Mouse (Mus musculus): ENCODE measurements at regions not wholly inside any gene's neighbourhood (a gene's known extent, or its start where the extent isn't known, plus 50 kb on each side); places are given as distances from the start of the nearest gene placed in this dataset.
"Not testable (repeated sequence)": the region's sequence is repeated elsewhere in the genome, so short reads cannot be mapped to it uniquely, and the experiment has no call there.

- DNase-seq (ENCODE audit: low read depth) = peak; percentile 15
Observed at GRCm38 (mm10) chr10:19297669-19298068, 58.7 kb upstream of the Olig3 start.

GRCm38 (mm10) chr10:19295388-19296013, 60.8 kb upstream of the Olig3 start:
- DNase-seq (ENCODE audit: low read depth) = no peak

GRCm38 (mm10) chr10:19291474-19291873, 64.9 kb upstream of the Olig3 start:
- DNase-seq (ENCODE audit: low read depth) = no peak

GRCm38 (mm10) chr10:19291039-19291438, 65.3 kb upstream of the Olig3 start:
- not testable (repeated sequence) for DNase-seq (ENCODE audit: low read depth)

- no peak for DNase-seq (ENCODE audit: low read depth)
Observed at GRCm38 (mm10) chr10:19282166-19282565, 74.2 kb upstream of the Olig3 start.

GRCm38 (mm10) chr10:19281021-19281420, 75.3 kb upstream of the Olig3 start:
- DNase-seq (ENCODE audit: low read depth) = no peak

- no peak for DNase-seq (ENCODE audit: low read depth)
Observed at GRCm38 (mm10) chr10:19278189-19278842, 78.0 kb upstream of the Olig3 start.

GRCm38 (mm10) chr10:19277103-19277827, 79.1 kb upstream of the Olig3 start:
- DNase-seq (ENCODE audit: low read depth) = no peak

- no peak for DNase-seq (ENCODE audit: low read depth)
Observed at GRCm38 (mm10) chr10:19274985-19275384, 81.3 kb upstream of the Olig3 start.

- no peak for DNase-seq (ENCODE audit: low read depth)
Observed at GRCm38 (mm10) chr10:19269418-19269817, 86.9 kb upstream of the Olig3 start.

GRCm38 (mm10) chr10:19268051-19268450, 88.3 kb upstream of the Olig3 start:
- no peak for DNase-seq (ENCODE audit: low read depth)

- DNase-seq (ENCODE audit: low read depth) = peak; percentile 32
Observed at GRCm38 (mm10) chr10:19240102-19240759, 116.1 kb upstream of the Olig3 start.

- DNase-seq (ENCODE audit: low read depth) = no peak
Observed at GRCm38 (mm10) chr10:19216240-19216639, 140.1 kb upstream of the Olig3 start.

GRCm38 (mm10) chr10:19209751-19210150, 146.6 kb upstream of the Olig3 start:
- no peak for DNase-seq (ENCODE audit: low read depth)

- DNase-seq (ENCODE audit: low read depth) = no peak
Observed at GRCm38 (mm10) chr10:19208101-19208722, 148.1 kb upstream of the Olig3 start.

GRCm38 (mm10) chr10:19207505-19207904, 148.8 kb upstream of the Olig3 start:
- DNase-seq (ENCODE audit: low read depth) = no peak

- DNase-seq (ENCODE audit: low read depth) = no peak
Observed at GRCm38 (mm10) chr10:19200311-19200710, 156.0 kb upstream of the Olig3 start.

GRCm38 (mm10) chr10:19195676-19196075, 160.7 kb upstream of the Olig3 start:
- no peak for DNase-seq (ENCODE audit: low read depth)

- DNase-seq (ENCODE audit: low read depth) = no peak
Observed at GRCm38 (mm10) chr10:19194646-19195045, 161.7 kb upstream of the Olig3 start.

GRCm38 (mm10) chr10:19192971-19193758, 163.2 kb upstream of the Olig3 start:
- DNase-seq (ENCODE audit: low read depth) = no peak

- no peak for DNase-seq (ENCODE audit: low read depth)
Observed at GRCm38 (mm10) chr10:19192221-19192620, 164.1 kb upstream of the Olig3 start.

Data from c-Kit-positive CD71-positive TER-119-negative erythroid progenitor cells, embryonic 14.5 days (primary cell).